Mouse (Mus musculus) hindbrain, embryonic 13.5 days (tissue): ENCODE measurements around the gene Dip2b. TPM values are rescaled to one million over a fixed set of nuclear protein-coding genes. Genes with fewer than 3 reads are reported as not detected.

Source experiments
- ATAC-seq: fragments of 200-750 bp; cut with Nextera tagmentation; 2 replicates; pipeline ENCODE4 v1.8.0; 2017; ENCODE audit warnings: moderate TSS enrichment; ENCODE audit not compliant: low FRiP score
- H3K27ac ChIP-seq: fragments of 300-500 bp; sonication (generic); 2 replicates; pipeline ENCODE4 v1.5.1; 2015; ENCODE audit warnings: inconsistent platforms, mild to moderate bottlenecking, moderate library complexity
- H3K27me3 ChIP-seq: fragments of 300-500 bp; sonication (generic); 2 replicates; pipeline ENCODE4 v1.6.1; 2015; ENCODE audit warnings: mild to moderate bottlenecking, inconsistent platforms
- H3K36me3 ChIP-seq: fragments of 300-500 bp; sonication (generic); 2 replicates; pipeline ENCODE4 v1.6.1; 2015; ENCODE audit warnings: mild to moderate bottlenecking, inconsistent platforms
- H3K4me1 ChIP-seq: fragments of 300-500 bp; sonication (generic); replicated peaks from 2 replicates; pipeline ENCODE4 v1.6.1; 2015; ENCODE audit warnings: inconsistent platforms
- H3K4me2 ChIP-seq: fragments of 300-500 bp; sonication (generic); 2 replicates; pipeline ENCODE4 v1.6.1; 2015; ENCODE audit warnings: inconsistent platforms, mild to moderate bottlenecking, moderate library complexity
- H3K4me3 ChIP-seq: fragments of 300-500 bp; sonication (generic); 2 replicates; pipeline ENCODE4 v1.5.1; 2015; ENCODE audit warnings: mild to moderate bottlenecking, inconsistent platforms
- H3K9ac ChIP-seq: fragments of 300-500 bp; sonication (generic); 2 replicates; pipeline ENCODE4 v1.6.1; 2015; ENCODE audit warnings: mild to moderate bottlenecking, inconsistent platforms
- H3K9me3 ChIP-seq: fragments of 300-500 bp; sonication (generic); 2 replicates; pipeline ENCODE4 v1.6.1; 2016; ENCODE audit warnings: inconsistent platforms
- WGBS: fragments of 180-500 bp; shearing (Covaris S2); methylation state at CpG from one replicate; pipeline ENCODE4 v1.1.7; 2015; 5-methylcytosine and 5-hydroxymethylcytosine counted together
- polyA plus RNA-seq: library from polyadenylated mRNA; unstranded; fragments of >200 nt; fragmentation: Nextera tagmentation; extraction: Ambion mirVana; gene quantifications from 2 replicates; pipeline ENCODE4 v1.2.1, GENCODE M21; 2015

Dip2b gene
- polyA plus RNA-seq, 1 experiment from 2014 or later: 19.1 TPM

- Histone ChIP-seq H3K36me3 (peaks cover 89% of the 10 kb centered on the region), H3K27me3 (no peaks in the 10 kb centered on the region), H3K9me3 (no peaks in the 10 kb centered on the region), H3K4me3 (no peak overlapping the region), H3K4me1 (no peaks in the 10 kb centered on the region), H3K4me2 (no peak overlapping the region), H3K9ac (no peak overlapping the region), H3K27ac (no peak overlapping the region)
- no peak for ATAC-seq
- WGBS: 92% methylated on average over 11 of the region's 11 CpGs
Observed at GRCm38 (mm10) chr15:100198983-100199745, 160.7 kb downstream of the Dip2b start.

GRCm38 (mm10) chr15:100199790-100200189, 161.3 kb downstream of the Dip2b start:
- Histone ChIP-seq H3K4me1 (no peaks in the 10 kb centered on the region), H3K9ac (no peak overlapping the region), H3K27ac (no peak overlapping the region), H3K9me3 (no peaks in the 10 kb centered on the region), H3K4me2 (no peak overlapping the region), H3K27me3 (no peaks in the 10 kb centered on the region), H3K4me3 (no peak overlapping the region), H3K36me3 (peaks cover 89% of the 10 kb centered on the region)
- 92% methylated on average over 3 of the region's 3 CpGs for WGBS
- ATAC-seq: no peak

GRCm38 (mm10) chr15:100201806-100202205, 163.3 kb downstream of the Dip2b start:
- WGBS: 89% methylated on average over 3 of the region's 3 CpGs
- Histone ChIP-seq H3K36me3 (peaks cover 91% of the 10 kb centered on the region), H3K9ac (no peak overlapping the region), H3K4me1 (no peaks in the 10 kb centered on the region), H3K4me2 (no peak overlapping the region), H3K27ac (no peak overlapping the region), H3K4me3 (no peak overlapping the region), H3K27me3 (no peaks in the 10 kb centered on the region), H3K9me3 (no peaks in the 10 kb centered on the region)
- ATAC-seq: no peak

- Histone ChIP-seq H3K27ac (no peak overlapping the region), H3K36me3 (peaks cover 91% of the 10 kb centered on the region), H3K9me3 (no peaks in the 10 kb centered on the region), H3K4me1 (no peaks in the 10 kb centered on the region), H3K27me3 (no peaks in the 10 kb centered on the region), H3K4me3 (no peak overlapping the region), H3K4me2 (no peak overlapping the region), H3K9ac (no peak overlapping the region)
- ATAC-seq: no peak
- WGBS: 96% methylated on average over 4 of the region's 4 CpGs
Observed at GRCm38 (mm10) chr15:100202431-100203015, 164.1 kb downstream of the Dip2b start.

- Histone ChIP-seq H3K9me3 (no peaks in the 10 kb centered on the region), H3K27ac (no peak overlapping the region), H3K4me3 (no peak overlapping the region), H3K4me1 (no peaks in the 10 kb centered on the region), H3K36me3 (peaks cover 90% of the 10 kb centered on the region), H3K4me2 (no peak overlapping the region), H3K9ac (no peak overlapping the region), H3K27me3 (no peaks in the 10 kb centered on the region)
- ATAC-seq: no peak
- 91% methylated on average over 1 of the region's 1 CpGs for WGBS
Observed at GRCm38 (mm10) chr15:100204574-100204973, 166.1 kb downstream of the Dip2b start.

GRCm38 (mm10) chr15:100210013-100210412, 171.5 kb downstream of the Dip2b start:
- H3K36me3 ChIP-seq: peaks cover 98% of the 10 kb centered on the region
- no peak overlapping the region for H3K4me3 ChIP-seq
- H3K9me3 ChIP-seq: no peaks in the 10 kb centered on the region
- H3K9ac ChIP-seq: no peak overlapping the region
- WGBS: 98% methylated on average over 3 of the region's 3 CpGs
- ATAC-seq: no peak
- H3K27ac ChIP-seq: no peak overlapping the region
- no peaks in the 10 kb centered on the region for H3K4me1 ChIP-seq
- no peaks in the 10 kb centered on the region for H3K27me3 ChIP-seq
- no peak overlapping the region for H3K4me2 ChIP-seq

GRCm38 (mm10) chr15:100213339-100213738, 174.9 kb downstream of the Dip2b start:
- Histone ChIP-seq H3K9me3 (no peaks in the 10 kb centered on the region), H3K36me3 (peaks cover 90% of the 10 kb centered on the region), H3K4me3 (no peak overlapping the region), H3K4me2 (no peak overlapping the region), H3K27ac (no peak overlapping the region), H3K9ac (no peak overlapping the region), H3K27me3 (no peaks in the 10 kb centered on the region), H3K4me1 (no peaks in the 10 kb centered on the region)
- WGBS: 98% methylated on average over 2 of the region's 2 CpGs
- ATAC-seq: no peak

GRCm38 (mm10) chr15:100215092-100215491, 176.6 kb downstream of the Dip2b start:
- 96% methylated on average over 11 of the region's 11 CpGs for WGBS
- Histone ChIP-seq H3K4me3 (no peak overlapping the region), H3K27ac (no peak overlapping the region), H3K36me3 (peaks cover 78% of the 10 kb centered on the region), H3K4me1 (no peaks in the 10 kb centered on the region), H3K27me3 (no peaks in the 10 kb centered on the region), H3K9ac (no peak overlapping the region), H3K9me3 (no peaks in the 10 kb centered on the region), H3K4me2 (no peak overlapping the region)
- ATAC-seq: no peak

GRCm38 (mm10) chr15:100216173-100216572, 177.7 kb downstream of the Dip2b start:
- 96% methylated on average over 9 of the region's 9 CpGs for WGBS
- H3K27me3 ChIP-seq: no peaks in the 10 kb centered on the region
- H3K4me2 ChIP-seq: no peak overlapping the region
- ATAC-seq: no peak
- H3K9me3 ChIP-seq: no peaks in the 10 kb centered on the region
- no peak overlapping the region for H3K9ac ChIP-seq
- H3K27ac ChIP-seq: no peak overlapping the region
- no peak overlapping the region for H3K4me3 ChIP-seq
- peaks cover 67% of the 10 kb centered on the region for H3K36me3 ChIP-seq
- no peaks in the 10 kb centered on the region for H3K4me1 ChIP-seq

- H3K9me3 ChIP-seq: no peaks in the 10 kb centered on the region
- no peak overlapping the region for H3K4me2 ChIP-seq
- WGBS: 90% methylated on average over 3 of the region's 3 CpGs
- no peaks in the 10 kb centered on the region for H3K27me3 ChIP-seq
- no peak overlapping the region for H3K4me3 ChIP-seq
- H3K4me1 ChIP-seq: no peaks in the 10 kb centered on the region
- no peak overlapping the region for H3K9ac ChIP-seq
- no peak for ATAC-seq
- H3K36me3 ChIP-seq: peaks cover 49% of the 10 kb centered on the region
- no peak overlapping the region for H3K27ac ChIP-seq
Observed at GRCm38 (mm10) chr15:100218018-100218417, 179.6 kb downstream of the Dip2b start.

- ATAC-seq: no peak
- Histone ChIP-seq H3K4me2 (no peak overlapping the region), H3K27me3 (no peaks in the 10 kb centered on the region), H3K36me3 (peaks cover 35% of the 10 kb centered on the region), H3K9me3 (no peaks in the 10 kb centered on the region), H3K4me1 (no peaks in the 10 kb centered on the region), H3K4me3 (no peak overlapping the region), H3K27ac (no peak overlapping the region), H3K9ac (no peak overlapping the region)
- WGBS: 97% methylated on average over 1 of the region's 1 CpGs
Observed at GRCm38 (mm10) chr15:100219396-100219795, 180.9 kb downstream of the Dip2b start.

GRCm38 (mm10) chr15:100220916-100221315, 182.5 kb downstream of the Dip2b start:
- Histone ChIP-seq H3K9ac (no peak overlapping the region), H3K4me1 (no peaks in the 10 kb centered on the region), H3K27ac (no peak overlapping the region), H3K27me3 (no peaks in the 10 kb centered on the region), H3K9me3 (no peaks in the 10 kb centered on the region), H3K36me3 (peaks cover 20% of the 10 kb centered on the region), H3K4me3 (no peak overlapping the region), H3K4me2 (no peak overlapping the region)
- 88% methylated on average over 7 of the region's 7 CpGs for WGBS
- ATAC-seq: no peak

- H3K9me3 ChIP-seq: no peaks in the 10 kb centered on the region
- no peaks in the 10 kb centered on the region for H3K27me3 ChIP-seq
- no peak overlapping the region for H3K4me3 ChIP-seq
- H3K36me3 ChIP-seq: no peaks in the 10 kb centered on the region; the same call in 1 of the 2 replicates
- ATAC-seq: no peak
- no peak overlapping the region for H3K4me2 ChIP-seq
- H3K27ac ChIP-seq: no peak overlapping the region; the same call in 1 of the 2 replicates
- H3K9ac ChIP-seq: no peak overlapping the region
- 95% methylated on average over 4 of the region's 4 CpGs for WGBS
- peaks cover 26% of the 10 kb centered on the region for H3K4me1 ChIP-seq
Observed at GRCm38 (mm10) chr15:100225381-100225780, 186.9 kb downstream of the Dip2b start.
